26 mouse cellular contexts compared by ENCODE assay signal in genomic region chr11:54960251-54960650, GRCm38 (mm10). TPM values are rescaled to one million over a fixed set of nuclear protein-coding genes. Genes with fewer than 3 reads are reported as not detected.
DNase-seq lines count a peak whose midpoint lies in the region; ATAC-seq and TF ChIP-seq lines count a peak whose summit lies in the region.
"Had no signal": no experiment of that assay in that cellular context is flagged by ENCODE, and none has a peak within 500 bp of the region (broad histone marks: within the 10 kb centered on the region; RNA-seq: fewer than 3 reads in every experiment).

No protein-coding gene starts in this region.

- no peaks in the 10 kb centered on the region for H3K9me3 ChIP-seq in E14TG2a.4 (ENCODE audit: low read length)
- H3K9me3 ChIP-seq: embryonic facial prominence, embryonic 13.5 days; embryonic facial prominence, embryonic 15.5 days; forebrain, embryonic 10.5 days; forebrain, embryonic 12.5 days; forebrain, embryonic 15.5 days had no signal

- TF ChIP-seq CTCF in E14TG2a.4 (conservative IDR thresholded peaks at IDR 0.05; ENCODE audit: low read length), result no peak

- no peak for ATAC-seq in CD4-positive, CD25-positive, alpha-beta regulatory T cell, adult 4 months
- ATAC-seq: forebrain, embryonic 15.5 days; forebrain, postnatal 0 days; Patski had no signal

- no peaks in the 10 kb centered on the region for H3K27me3 ChIP-seq in E14TG2a.4 (ENCODE audit: insufficient read depth, low read length)
- H3K27me3 ChIP-seq: embryonic facial prominence, embryonic 13.5 days; embryonic facial prominence, embryonic 15.5 days; forebrain, embryonic 15.5 days; Patski had no signal

- no peaks in the 10 kb centered on the region for H3K36me3 ChIP-seq in E14TG2a.4 (ENCODE audit: insufficient read depth, low read length)
- H3K36me3 ChIP-seq: embryonic facial prominence, embryonic 13.5 days; embryonic facial prominence, embryonic 15.5 days; forebrain, embryonic 10.5 days; forebrain, embryonic 12.5 days; forebrain, embryonic 15.5 days had no signal

- H3K4me1 ChIP-seq in E14TG2a.4 (replicated peaks; ENCODE audit: low read depth, low read length), result peaks cover 82% of the 10 kb centered on the region
- H3K4me1 ChIP-seq: forebrain, embryonic 12.5 days; forebrain, embryonic 15.5 days had no signal

- peak overlapping the region; percentile 49 for H3K4me3 ChIP-seq in E14TG2a.4 (replicated peaks; ENCODE audit: low read length)
- H3K4me3 ChIP-seq: embryonic facial prominence, embryonic 13.5 days; embryonic facial prominence, embryonic 15.5 days; erythroblast, embryonic 14.5 days; forebrain, embryonic 10.5 days; forebrain, embryonic 12.5 days; forebrain, embryonic 15.5 days had no signal

- DNase-seq in CD4-positive, CD25-positive, alpha-beta regulatory T cell, adult 2 months (ENCODE audit: low read depth, low spot score), result peak; percentile 53
- DNase-seq in CD4-positive helper T cell, adult 2 months (ENCODE audit: low read depth, low spot score), result peak; percentile 57
- DNase-seq in induced T-regulatory cell, adult 2 months (ENCODE audit: low read depth), result peak; percentile 75
- DNase-seq in gastrocnemius, adult 8-10 months (ENCODE audit: low spot score in 2 of 2), result no peak
- DNase-seq in right cerebral cortex, postnatal 14 days, result no peak
- DNase-seq: adrenal gland, adult 2 months; adrenal gland, postnatal 10 days; adrenal gland, postnatal 25 days; B cell, adult 2 months; cerebellum, adult 11 months; cerebellum, adult 18-20 months; cerebellum, adult 8-10 months; cerebellum, adult 9-11 months; cerebellum, postnatal 14 days; cerebellum, postnatal 36 days; embryo, embryonic 11 days; forebrain, postnatal 0 days had no signal

RNA-seq across cellular contexts. Expression of gene Tnip1, which starts 2.5 kb away (rescaled TPM):
- polyA plus RNA-seq in CD4-positive, CD25-positive, alpha-beta regulatory T cell, adult 4 months (2017; shearing (Covaris generic)), result 100 to 1,000 TPM in 1 of 2 experiments, 10 to 100 TPM in 1; 97.4 to 167 TPM
- total RNA-seq in gastrocnemius, adult 8-10 months (2022), result 10 to 100 TPM; 33.2 to 42.3 (median 37.1) TPM

RNA-seq across cellular contexts. Expression of gene Gpx3, which starts 58.0 kb away (rescaled TPM):
- polyA plus RNA-seq in CD4-positive, CD25-positive, alpha-beta regulatory T cell, adult 4 months (2017; shearing (Covaris generic)), result 1 to 10 TPM; 1.2 to 1.3 TPM
- total RNA-seq in gastrocnemius, adult 8-10 months (2022), result 100 to 1,000 TPM in 2 of 4 experiments, 10 to 100 TPM in 2; 56.1 to 401 (median 118) TPM

Comparison
In these comparisons a context has a peak if more than half of its experiments do, and no peak if none do; other contexts are left out.
1. DNase-seq: peak in CD4-positive, CD25-positive, alpha-beta regulatory T cell, adult 2 months (single experiment), CD4-positive helper T cell, adult 2 months (single experiment) and induced T-regulatory cell, adult 2 months (single experiment); none in gastrocnemius, adult 8-10 months (0 of 2) and right cerebral cortex, postnatal 14 days (single experiment).